Mouse (Mus musculus) brain, embryonic 14.5 days (tissue): ENCODE measurements around the gene Tmem150b.

Experiments
- CTCF ChIP-seq: fragments of 200-500 bp; IDR thresholded peaks from 2 replicates; pipeline ENCODE4 v1.5.1; 2012; ENCODE audit warnings: inconsistent platforms, mild to moderate bottlenecking, moderate library complexity, borderline replicate concordance; ENCODE audit not compliant: insufficient read depth, insufficient read length; ENCODE audit errors: extremely low read depth
- POLR2A ChIP-seq: fragments of 200-500 bp; IDR thresholded peaks from 2 replicates; pipeline ENCODE4 v1.6.1; 2012; ENCODE audit warnings: mild to moderate bottlenecking, inconsistent platforms, borderline replicate concordance; ENCODE audit not compliant: poor library complexity, insufficient read depth, insufficient read length, severe bottlenecking; ENCODE audit errors: extremely low read depth

- TF ChIP-seq CTCF, result no peak
- peak; percentile 5; the same call in 1 of the 2 replicates for TF ChIP-seq POLR2A
Measured at GRCm38 (mm10) chr7:4684632-4685417, 40.2 kb downstream of the Tmem150b start, which contains the start of gene Hspbp1.
